Mouse (Mus musculus): ENCODE results near the gene Dpep1.
"Not testable (repeated sequence)": the region's sequence is repeated elsewhere in the genome, so short reads cannot be mapped to it uniquely, and the experiment has no call there.

Dpep1 gene

GRCm38 (mm10) chr8:123185566-123186409, at the start of gene Dpep1:
Dpep1 (plus strand) TSS chr8:123186242.
- DNase-seq (ENCODE audit: low spot score): peak; percentile 78

GRCm38 (mm10) chr8:123136287-123136686, 49.8 kb upstream of the Dpep1 start:
- no peak for DNase-seq (ENCODE audit: low spot score)

GRCm38 (mm10) chr8:123137645-123138077, 48.4 kb upstream of the Dpep1 start:
- DNase-seq (ENCODE audit: low spot score): no peak

GRCm38 (mm10) chr8:123138741-123139140, 47.3 kb upstream of the Dpep1 start:
- DNase-seq (ENCODE audit: low spot score): no peak

GRCm38 (mm10) chr8:123141741-123142462, 44.1 kb upstream of the Dpep1 start:
- peak; percentile 86 for DNase-seq (ENCODE audit: low spot score)

GRCm38 (mm10) chr8:123145279-123145678, 40.8 kb upstream of the Dpep1 start:
- peak; percentile 55 for DNase-seq (ENCODE audit: low spot score)

GRCm38 (mm10) chr8:123146390-123146789, 39.7 kb upstream of the Dpep1 start:
- DNase-seq (ENCODE audit: low spot score): no peak

GRCm38 (mm10) chr8:123150737-123151171, 35.3 kb upstream of the Dpep1 start:
- DNase-seq (ENCODE audit: low spot score): peak; percentile 59

GRCm38 (mm10) chr8:123155177-123155576, 30.9 kb upstream of the Dpep1 start:
- DNase-seq (ENCODE audit: low spot score): peak; percentile 55

- no peak for DNase-seq (ENCODE audit: low spot score)
Observed at GRCm38 (mm10) chr8:123156070-123156773, 29.8 kb upstream of the Dpep1 start.

- no peak for DNase-seq (ENCODE audit: low spot score)
Observed at GRCm38 (mm10) chr8:123157888-123158465, 28.1 kb upstream of the Dpep1 start, which contains the start of gene Sult5a1. Sult5a1 (minus strand) TSS chr8:123158315.

GRCm38 (mm10) chr8:123181391-123181790, 4.7 kb upstream of the Dpep1 start:
- DNase-seq (ENCODE audit: low spot score): peak; percentile 28

GRCm38 (mm10) chr8:123188006-123188405, 2.0 kb downstream of the Dpep1 start:
- DNase-seq (ENCODE audit: low spot score): no peak

- DNase-seq (ENCODE audit: low spot score): no peak
Observed at GRCm38 (mm10) chr8:123188841-123189240, 2.8 kb downstream of the Dpep1 start.

GRCm38 (mm10) chr8:123190678-123191077, 4.6 kb downstream of the Dpep1 start:
- peak; percentile 70 for DNase-seq (ENCODE audit: low spot score)

GRCm38 (mm10) chr8:123191908-123192307, 5.9 kb downstream of the Dpep1 start:
- no peak for DNase-seq (ENCODE audit: low spot score)

GRCm38 (mm10) chr8:123193771-123194170, 7.7 kb downstream of the Dpep1 start:
- DNase-seq (ENCODE audit: low spot score): no peak

- not testable (repeated sequence) for DNase-seq (ENCODE audit: low spot score)
Observed at GRCm38 (mm10) chr8:123197016-123197415, 11.0 kb downstream of the Dpep1 start.

- no peak for DNase-seq (ENCODE audit: low spot score)
Observed at GRCm38 (mm10) chr8:123199864-123200263, 13.8 kb downstream of the Dpep1 start.

GRCm38 (mm10) chr8:123202288-123202687, 16.2 kb downstream of the Dpep1 start:
- DNase-seq (ENCODE audit: low spot score): peak; percentile 63

GRCm38 (mm10) chr8:123203571-123203970, 17.5 kb downstream of the Dpep1 start:
- DNase-seq (ENCODE audit: low spot score): no peak

- DNase-seq (ENCODE audit: low spot score): no peak
Observed at GRCm38 (mm10) chr8:123211876-123212275, 25.8 kb downstream of the Dpep1 start.
